Mouse (Mus musculus) spleen, embryonic (tissue): ENCODE measurements around the gene Lrp2.

Source experiments
- CTCF ChIA-PET: fragments of 350-600 bp; sonication (Branson Sonifier 250); formaldehyde crosslinking; loops from one replicate; lab custom pipeline; 2022; lab: Charles Lee

The Lrp2 gene

DNA sequence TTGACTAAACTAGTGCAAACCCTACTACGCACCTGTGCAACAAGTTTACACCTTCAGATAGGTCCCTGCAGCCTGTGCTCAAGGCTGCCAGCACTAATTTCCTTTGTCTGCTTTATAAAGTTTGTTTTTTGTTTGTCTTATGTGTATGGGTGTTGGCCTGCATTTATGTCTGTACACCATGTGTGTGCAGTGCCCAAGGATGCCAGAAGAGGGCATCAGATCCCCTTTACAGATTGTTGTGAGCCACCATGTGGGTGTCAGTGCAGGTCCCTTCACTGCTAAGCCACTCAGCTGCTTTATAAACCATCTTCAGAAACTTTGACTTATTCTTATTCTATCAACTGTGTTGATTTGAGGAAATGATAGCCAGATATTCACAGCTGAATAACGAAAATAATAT is 65.6 kb downstream of the Lrp2 start:
- CTCF ChIA-PET = no interaction called here

DNA sequence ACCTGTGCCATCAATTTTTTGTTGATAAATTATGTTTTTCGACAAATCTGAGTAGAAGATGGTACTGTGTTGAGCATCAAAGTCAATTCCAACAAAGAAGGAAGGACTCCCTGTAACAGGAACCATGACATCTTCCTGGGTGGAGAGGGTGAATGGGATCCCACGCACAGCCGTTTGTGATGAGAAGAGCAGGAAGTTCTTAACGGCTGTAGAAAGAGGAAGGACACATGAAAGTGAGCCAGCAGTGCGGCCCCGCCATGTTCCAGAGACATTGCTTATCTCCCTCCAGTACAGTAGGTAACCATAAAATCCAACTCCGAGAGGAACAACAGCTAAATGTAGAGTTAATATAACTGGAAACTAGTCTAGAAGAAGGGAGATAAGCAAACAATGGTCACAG is 67.6 kb downstream of the Lrp2 start:
- CTCF ChIA-PET = no interaction called here

DNA sequence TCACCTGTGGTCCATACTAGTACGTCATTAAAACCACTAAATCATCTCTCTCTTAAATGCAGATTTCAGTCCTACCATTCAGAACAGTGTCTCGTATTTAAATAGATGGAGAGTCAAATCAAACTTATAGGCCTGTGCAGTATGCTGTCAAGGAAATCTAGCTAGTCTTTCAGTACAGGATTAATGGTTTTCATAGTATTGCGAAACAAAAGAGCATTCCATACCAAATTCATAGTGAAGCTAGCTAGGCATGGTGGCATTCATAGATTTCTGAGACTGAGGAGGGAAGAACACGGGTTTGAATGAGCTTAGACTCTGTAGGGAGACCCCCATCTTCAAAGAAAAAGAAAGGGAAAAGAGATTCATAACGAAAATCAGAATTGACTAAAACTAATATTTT is 74.1 kb downstream of the Lrp2 start:
- CTCF ChIA-PET = no interaction called here

DNA sequence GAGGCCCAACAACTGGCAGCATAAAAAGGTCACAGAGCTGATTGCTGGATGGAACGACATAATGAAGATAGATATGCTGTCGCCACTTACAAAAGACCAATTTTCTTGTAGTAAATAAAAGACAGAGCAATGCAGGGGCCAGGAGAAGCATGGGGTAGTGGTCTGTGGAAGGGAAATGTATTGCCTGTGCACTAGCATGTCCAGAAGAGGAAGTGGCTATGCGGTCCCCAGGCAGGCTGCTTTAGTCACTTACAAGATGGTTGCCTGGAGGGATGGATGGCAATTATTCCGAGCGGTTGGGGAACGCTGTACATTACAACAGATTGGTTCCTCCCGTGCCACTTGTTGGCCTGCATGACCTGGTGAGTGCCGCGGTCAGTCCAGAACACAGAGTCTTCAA is 85.5 kb downstream of the Lrp2 start:
- CTCF ChIA-PET = no interaction called here

DNA sequence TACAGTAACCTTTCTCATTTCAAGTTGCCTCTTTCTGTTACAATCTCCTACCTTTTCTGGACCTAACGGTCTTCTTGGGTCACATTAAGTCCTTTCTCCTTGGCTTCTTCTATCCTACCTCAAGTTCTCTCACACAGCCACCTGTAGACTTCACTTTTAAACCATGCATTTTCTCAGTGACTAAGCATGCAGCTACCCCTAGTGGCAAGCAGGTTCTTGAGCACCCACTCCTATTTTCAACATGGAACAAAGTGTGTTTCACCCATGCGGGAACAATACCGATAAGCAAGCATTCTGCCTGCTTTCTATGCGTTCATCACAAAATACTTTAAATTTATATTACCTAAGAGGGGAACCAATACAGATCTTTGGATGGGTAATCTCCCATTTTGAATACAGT is 92.7 kb downstream of the Lrp2 start:
- CTCF ChIA-PET = no interaction called here

GRCm38 (mm10) chr2:69480965-69481364 is 104.9 kb downstream of the Lrp2 start:
- CTCF ChIA-PET = no interaction called here

GRCm38 (mm10) chr2:69479859-69480258 is 106.0 kb downstream of the Lrp2 start:
- CTCF ChIA-PET = no interaction called here

GRCm38 (mm10) chr2:69476901-69477300 is 109.0 kb downstream of the Lrp2 start:
- CTCF ChIA-PET = no interaction called here

GRCm38 (mm10) chr2:69475177-69475576 is 110.7 kb downstream of the Lrp2 start:
- CTCF ChIA-PET = no interaction called here

DNA sequence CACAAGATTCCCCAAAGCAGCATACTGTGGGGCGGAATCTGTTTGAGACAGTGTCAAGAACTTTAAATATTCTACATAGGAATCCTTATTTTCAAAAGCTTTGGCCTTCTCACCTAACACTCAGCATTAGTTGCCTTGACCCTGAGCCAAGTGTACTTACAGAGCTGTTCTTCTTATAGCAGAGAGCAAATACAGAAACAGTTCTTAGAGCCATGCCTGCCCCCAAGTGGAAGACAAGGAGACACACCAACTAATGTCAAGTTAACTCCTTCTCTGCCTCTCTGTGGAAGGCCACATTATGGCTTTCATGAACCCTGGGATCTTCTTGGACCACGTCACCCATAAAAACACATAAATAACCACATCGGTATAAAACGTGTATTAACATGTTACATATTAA is 114.0 kb downstream of the Lrp2 start:
- CTCF ChIA-PET = no interaction called here

GRCm38 (mm10) chr2:69463609-69464008 is 122.3 kb downstream of the Lrp2 start:
- CTCF ChIA-PET = no interaction called here

DNA sequence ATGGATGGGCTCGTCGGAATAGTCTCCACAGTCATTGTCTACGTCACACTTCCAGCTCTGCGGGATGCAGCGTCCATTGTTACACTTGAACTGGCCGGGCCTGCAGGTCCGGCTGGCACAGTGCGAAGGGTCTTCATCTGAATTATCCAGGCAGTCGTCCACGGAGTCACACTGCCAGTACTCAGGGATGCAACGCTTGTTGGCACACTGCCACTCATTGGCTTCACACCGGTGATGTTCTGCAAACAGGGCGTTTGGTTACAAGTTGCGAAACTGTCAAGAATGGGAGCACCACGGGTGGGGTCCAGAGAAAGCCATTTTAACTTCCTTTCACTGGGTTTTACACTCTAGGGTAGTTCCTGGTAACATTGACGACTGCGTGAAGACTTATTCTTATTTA is 126.4 kb downstream of the Lrp2 start:
- CTCF ChIA-PET = no interaction called here

- CTCF ChIA-PET = no interaction called here
Measured at GRCm38 (mm10) chr2:69451128-69451527, 134.7 kb downstream of the Lrp2 start.

- CTCF ChIA-PET = no interaction called here
Measured at GRCm38 (mm10) chr2:69448581-69448980, 137.3 kb downstream of the Lrp2 start.

DNA sequence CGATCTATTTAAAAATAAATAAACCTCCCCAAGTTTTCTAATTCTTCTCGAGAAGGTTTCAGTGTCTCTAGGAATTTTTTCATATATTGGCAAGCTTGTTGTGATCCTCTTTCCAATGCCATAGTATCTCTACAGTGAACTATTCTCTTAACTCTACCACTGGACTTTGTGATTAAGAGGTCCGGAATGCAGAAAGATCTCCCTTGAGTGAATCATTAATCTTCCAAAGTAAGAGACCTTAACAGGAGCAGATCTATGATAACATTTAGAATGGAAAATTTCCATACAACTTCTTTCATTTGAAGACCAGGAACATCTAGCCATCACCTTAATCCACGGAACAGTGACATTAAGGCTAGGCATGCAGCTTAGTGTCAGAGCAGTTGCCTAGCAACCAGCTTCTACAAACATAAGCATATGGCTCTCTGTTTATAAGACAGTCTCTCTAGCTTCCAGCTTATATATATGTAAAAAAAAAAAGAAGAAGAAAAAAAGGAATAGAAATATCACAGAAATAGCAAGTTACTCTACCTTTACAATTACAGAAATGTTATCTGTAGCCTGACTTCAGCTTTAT is 139.9 kb downstream of the Lrp2 start:
- CTCF ChIA-PET = no interaction called here

GRCm38 (mm10) chr2:69441656-69442055 is 144.2 kb downstream of the Lrp2 start:
- CTCF ChIA-PET = no interaction called here

DNA sequence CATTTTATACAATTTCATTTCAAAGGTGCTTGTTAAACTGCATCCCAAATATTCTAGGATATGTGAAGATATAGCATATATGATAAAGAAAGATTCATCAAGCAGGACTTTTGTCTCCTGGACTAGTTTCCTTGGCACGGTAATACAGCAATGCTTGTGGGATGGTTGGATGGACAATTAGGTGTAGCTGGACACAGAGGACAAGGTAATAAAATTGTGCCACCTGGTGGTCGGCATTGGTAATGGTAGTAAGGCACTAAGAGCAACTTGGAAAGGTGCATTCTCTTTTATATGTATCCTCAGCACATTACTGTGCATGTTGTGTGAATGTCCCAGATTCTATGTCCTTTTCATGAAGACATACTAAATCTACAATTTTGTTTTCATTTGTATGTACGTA is 157.7 kb downstream of the Lrp2 start:
- CTCF ChIA-PET = no interaction called here

DNA sequence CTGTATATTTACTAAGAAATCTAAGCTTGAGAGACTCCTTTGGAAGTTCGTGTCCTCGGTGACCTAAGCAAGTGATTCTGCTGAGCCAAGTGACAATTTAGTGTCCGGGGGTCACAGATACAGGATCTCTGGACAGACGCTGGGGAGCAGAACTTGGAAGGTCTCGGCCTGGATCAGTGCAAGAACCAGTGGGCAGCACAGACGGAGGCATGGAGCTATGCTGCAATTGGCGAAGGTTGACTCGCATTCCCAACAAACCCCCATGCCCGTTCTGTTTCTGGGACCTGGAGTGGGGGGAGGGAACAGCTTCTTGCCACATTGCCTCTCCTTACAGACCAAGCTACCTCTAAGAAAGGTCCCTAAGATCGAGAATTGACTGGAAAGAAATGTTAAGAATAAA is 158.7 kb downstream of the Lrp2 start:
- CTCF ChIA-PET = no interaction called here

DNA sequence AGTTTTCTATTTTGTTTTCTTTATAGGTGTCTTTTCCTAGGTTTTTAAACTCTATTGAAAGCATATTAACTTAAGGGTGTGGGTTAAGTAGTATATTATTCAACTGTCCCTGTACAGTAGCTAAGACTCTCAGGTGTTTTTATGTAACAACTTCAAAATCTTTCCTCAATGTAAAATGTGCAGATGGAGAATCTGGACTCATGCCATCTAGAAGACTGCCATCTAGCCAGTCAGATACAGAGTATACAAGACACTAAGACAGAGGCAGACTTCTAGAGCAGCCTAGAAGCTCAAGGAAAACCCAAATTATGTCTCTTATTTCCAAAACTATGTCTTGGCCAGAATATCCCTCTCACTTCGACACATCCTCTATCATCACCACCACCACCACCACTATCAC is 159.8 kb downstream of the Lrp2 start:
- CTCF ChIA-PET = no interaction called here

DNA sequence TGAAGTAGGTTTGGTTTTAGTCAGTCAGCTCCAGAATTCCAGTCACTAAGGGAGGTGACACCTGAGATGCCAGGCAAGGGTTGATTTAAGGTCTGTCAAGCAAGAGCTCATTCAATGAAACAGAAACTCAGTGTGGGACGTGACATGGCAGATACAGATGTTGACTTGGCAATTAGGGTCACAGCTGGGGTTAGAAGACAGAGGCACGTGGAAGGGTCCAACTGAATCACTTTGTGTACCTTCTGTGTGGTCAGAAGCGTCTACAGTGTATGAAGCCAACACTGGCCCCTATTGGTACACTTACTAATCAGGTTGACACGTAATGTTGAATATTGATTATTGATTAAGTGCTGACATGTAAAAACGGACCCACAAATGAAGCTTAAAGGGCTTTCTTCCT is 161.0 kb downstream of the Lrp2 start:
- CTCF ChIA-PET = no interaction called here

- CTCF ChIA-PET = interaction anchor here (0.6 kb wide), 1 partner anchor 28 kb away, joined by 3 read pairs; no protein-coding TSS in a partner anchor
Measured at GRCm38 (mm10) chr2:69418294-69418881, 167.5 kb downstream of the Lrp2 start.

GRCm38 (mm10) chr2:69415070-69415469 is 170.8 kb downstream of the Lrp2 start:
- CTCF ChIA-PET = no interaction called here

DNA sequence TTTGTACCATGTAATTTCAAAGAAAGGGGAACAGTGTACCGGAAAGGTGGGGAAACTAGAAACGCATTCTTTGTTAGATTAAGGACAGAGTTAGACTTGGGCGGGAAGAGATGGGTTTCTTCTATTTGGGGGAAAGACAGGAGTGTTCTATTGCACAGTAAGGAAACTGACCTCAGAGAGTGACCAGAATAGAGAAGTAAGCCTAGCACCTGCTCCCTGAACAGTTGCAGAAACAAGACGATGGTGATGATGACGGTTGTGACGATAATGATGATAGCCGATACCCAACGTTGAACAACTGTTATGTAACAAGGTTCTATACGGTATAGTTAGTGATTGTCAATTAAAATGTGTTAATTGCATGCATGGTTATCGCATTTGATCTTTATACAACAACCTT is 171.3 kb downstream of the Lrp2 start:
- CTCF ChIA-PET = no interaction called here

- CTCF ChIA-PET = no interaction called here
Measured at GRCm38 (mm10) chr2:69405692-69406091, 180.2 kb downstream of the Lrp2 start.
